Mouse (Mus musculus): ENCODE results near the gene Apoa2. TPM values are rescaled to one million over a fixed set of nuclear protein-coding genes. Genes with fewer than 3 reads are reported as not detected.
A peak's percentile ranks its signal among the peaks of the same experiment; 100 is the strongest.

Apoa2 gene
- total and polyA plus RNA-seq, 3 experiments: 4.5 to 48.6 (median 7.8) TPM

DNA sequence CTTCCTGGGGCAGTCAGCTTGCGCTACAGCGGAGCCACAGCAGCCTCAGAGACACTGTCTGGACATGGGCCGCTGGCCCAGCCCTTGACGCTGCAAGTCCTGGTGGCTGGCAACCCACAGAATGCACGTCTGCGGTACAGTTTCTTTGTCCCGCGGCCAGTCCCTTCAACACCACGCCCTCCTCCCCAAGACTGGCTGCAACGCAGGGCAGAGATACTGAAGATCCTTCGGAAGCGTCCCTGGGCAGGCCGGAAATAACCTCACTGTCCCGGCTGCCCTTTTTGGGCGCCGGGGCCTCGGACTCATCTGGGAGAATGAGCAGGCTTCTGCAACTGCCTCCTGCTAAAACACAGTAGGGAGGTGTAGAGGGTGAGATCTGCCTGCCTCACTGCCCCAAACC lies 34.1 kb downstream of the Apoa2 start:
- DNase-seq: peak; percentile 7

DNA sequence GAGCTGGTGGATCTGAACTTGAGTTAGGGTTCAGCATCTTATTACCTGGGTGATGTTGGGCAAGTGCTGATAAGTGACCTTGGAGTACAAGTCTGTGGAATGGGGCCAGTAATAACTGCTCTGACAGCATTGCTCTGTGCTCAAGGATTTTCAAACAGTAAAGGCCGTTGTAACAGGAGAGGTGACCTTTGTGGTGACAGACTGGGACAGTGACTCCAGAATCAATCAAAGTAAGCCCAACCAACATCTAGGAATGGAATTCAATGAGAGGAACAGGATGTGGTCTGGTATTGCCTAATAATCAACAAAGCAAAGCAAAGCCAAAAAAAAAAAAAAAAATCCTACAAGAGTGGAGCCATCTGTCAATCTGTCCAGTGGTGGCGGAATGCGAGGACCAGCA lies 35.5 kb downstream of the Apoa2 start:
- DNase-seq: peak; percentile 62

GRCm38 (mm10) chr1:171262594-171263130 lies 37.8 kb downstream of the Apoa2 start:
- DNase-seq: peak; percentile 75

GRCm38 (mm10) chr1:171263185-171263611 lies 38.3 kb downstream of the Apoa2 start:
- DNase-seq: peak; percentile 22

- DNase-seq: no peak
Measured at GRCm38 (mm10) chr1:171263666-171264461, 39.0 kb downstream of the Apoa2 start.

GRCm38 (mm10) chr1:171265971-171266744 lies 41.3 kb downstream of the Apoa2 start:
- no peak for DNase-seq

GRCm38 (mm10) chr1:171268341-171268740 lies 43.5 kb downstream of the Apoa2 start:
- DNase-seq: no peak

DNA sequence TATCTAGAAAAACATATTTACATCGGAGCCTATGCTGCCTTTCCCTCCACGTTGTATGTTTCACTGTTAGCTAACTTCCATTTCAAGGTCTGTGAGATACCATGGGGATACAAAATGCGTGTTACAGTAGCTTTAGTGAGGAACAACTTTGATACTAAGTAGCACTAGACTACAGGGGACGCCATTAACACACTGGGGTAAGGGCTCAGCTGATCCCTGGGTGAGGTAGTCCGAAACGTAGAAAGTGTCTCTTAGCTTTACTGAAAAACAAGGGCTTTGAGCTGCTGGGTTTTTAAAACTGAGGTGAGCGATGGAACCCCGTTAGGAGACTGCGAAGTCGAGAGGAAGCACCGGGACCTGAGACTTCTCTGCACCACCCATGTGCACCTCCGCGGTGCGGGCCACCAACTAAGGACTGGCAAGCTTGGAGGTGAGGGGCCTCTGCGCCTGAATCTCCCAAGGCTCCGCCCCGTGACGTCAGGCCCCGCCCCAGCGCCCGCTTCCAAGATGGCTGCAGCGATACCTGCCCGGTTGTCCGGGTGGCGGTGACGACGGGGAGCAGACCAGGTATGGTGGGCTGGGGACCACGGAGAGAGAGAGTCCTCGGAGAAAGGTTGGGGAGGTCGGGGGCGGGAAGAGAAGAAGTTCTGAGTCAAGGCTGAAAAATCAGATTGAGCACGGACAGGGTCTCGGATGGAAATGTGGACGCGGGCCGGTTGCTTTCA lies 45.2 kb downstream of the Apoa2 start, which contains the start of gene B4galt3:
Gene B4galt3, plus strand, starts transcription at position 481 of the 725 bp plus-strand sequence.
- DNase-seq: peak; percentile 97

DNA sequence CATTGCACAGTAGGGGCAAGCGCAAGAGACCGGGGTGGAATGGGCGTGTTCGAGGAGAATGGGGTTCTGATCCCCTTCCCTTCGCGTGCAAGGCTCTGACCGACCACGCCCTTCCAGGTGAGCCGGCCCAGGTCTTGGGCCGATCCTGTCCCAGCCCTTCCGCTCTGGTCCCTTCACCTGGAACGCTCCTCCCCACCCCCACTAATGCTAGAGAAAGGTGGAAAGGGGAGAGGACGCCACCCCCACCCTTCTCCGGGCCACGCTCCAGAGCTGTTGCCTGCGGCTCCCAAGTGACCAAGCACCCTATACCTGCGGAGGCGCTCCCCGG lies 45.7 kb downstream of the Apoa2 start:
- DNase-seq: no peak

DNA sequence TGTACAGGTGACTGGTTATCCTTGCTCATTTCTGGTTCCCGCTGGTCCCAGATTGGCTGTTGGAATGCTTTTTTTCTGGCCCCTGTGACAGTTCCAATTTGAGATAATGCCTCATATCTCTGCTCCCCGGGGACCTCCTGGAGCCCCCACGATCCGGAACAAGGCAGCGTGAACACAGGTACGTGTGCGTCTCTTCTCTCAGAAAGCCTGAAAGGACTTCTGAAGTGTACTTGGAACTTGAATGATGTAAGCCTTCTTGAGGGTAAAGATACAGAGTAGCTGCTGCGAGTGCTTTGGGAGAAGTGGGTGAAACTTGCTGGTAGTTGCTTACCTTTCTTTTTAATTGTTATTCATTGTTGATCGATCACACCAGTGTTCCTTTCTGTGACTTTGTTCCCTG lies 46.3 kb downstream of the Apoa2 start:
- no peak for DNase-seq

DNA sequence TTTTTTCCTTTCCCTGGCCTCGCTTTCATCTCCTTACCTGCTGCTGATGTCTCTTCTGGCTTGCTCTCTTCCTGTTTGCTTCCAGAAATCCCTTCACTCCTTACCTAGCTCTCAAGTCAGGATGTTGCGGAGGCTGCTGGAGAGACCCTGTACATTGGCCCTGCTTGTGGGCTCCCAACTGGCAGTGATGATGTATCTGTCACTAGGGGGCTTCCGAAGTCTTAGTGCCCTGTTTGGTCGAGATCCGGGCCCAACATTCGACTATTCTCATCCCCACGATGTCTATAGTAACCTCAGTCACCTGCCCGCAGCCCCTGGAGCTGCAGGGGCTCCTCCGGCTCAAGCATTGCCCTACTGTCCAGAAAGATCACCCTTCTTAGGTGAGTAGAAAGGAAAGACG lies 46.8 kb downstream of the Apoa2 start:
- no peak for DNase-seq

- DNase-seq: no peak
Measured at GRCm38 (mm10) chr1:171272086-171272485, 47.2 kb downstream of the Apoa2 start.

GRCm38 (mm10) chr1:171274171-171274570 lies 49.3 kb downstream of the Apoa2 start:
- DNase-seq: no peak

DNA sequence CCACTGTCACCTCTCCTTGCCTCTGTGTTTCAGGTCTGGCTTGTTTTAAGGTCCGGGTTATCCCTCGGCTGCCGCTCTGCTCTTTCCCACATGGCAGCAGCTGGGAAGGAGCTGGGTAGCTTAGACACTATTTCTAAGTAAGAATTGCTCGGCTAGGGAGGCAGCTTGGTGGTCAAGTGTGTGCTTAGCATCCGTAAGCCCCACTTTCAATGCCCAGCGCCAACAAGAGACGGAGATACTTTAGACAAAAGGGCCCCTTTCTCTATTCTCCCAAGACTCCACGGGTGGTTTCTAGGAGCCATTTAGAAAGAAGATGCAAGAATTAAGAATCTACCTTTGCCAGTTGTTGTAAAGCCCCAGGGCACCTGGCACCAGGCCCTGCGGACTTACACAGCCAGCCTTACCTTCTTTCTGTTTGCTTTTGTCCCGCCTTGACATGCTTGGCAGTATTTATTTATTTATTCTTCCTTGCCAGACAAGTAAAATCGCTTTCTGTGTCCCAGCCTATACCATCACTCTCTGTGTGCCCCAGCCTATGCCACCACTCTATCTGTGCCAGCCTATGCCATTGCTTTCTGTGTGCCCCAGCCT lies 50.4 kb downstream of the Apoa2 start:
- DNase-seq: no peak

Other genes with a start within 250 kb of the Apoa2 start
- 1 to 10 TPM; 7.6 to 8.3 TPM for gene Fcgr2b, start 248.5 kb upstream of the Apoa2 start, total RNA-seq (2021)
- 4.0 and 4.2 TPM in 2 replicates for gene Fcgr2b, start 248.5 kb upstream of the Apoa2 start, polyA plus RNA-seq (2012; rRNA removed)
- gene Fcgr4, start 206.1 kb upstream of the Apoa2 start, total RNA-seq (2021): 1 to 10 TPM; 5.1 to 6.9 TPM
- 1.6 and 2.0 TPM in 2 replicates for gene Fcgr4, start 206.1 kb upstream of the Apoa2 start, polyA plus RNA-seq (2012; rRNA removed)
- gene Fcgr3, start 160.1 kb upstream of the Apoa2 start, total RNA-seq (2021): 10 to 100 TPM; 16.4 to 17.7 TPM
- gene Fcgr3, start 160.1 kb upstream of the Apoa2 start, polyA plus RNA-seq (2012; rRNA removed): 5.4 and 5.5 TPM in 2 replicates
- 1 to 10 TPM; 2.7 to 3.1 TPM for gene Cfap126, start 111.1 kb upstream of the Apoa2 start, total RNA-seq (2021)
- gene Cfap126, start 111.1 kb upstream of the Apoa2 start, polyA plus RNA-seq (2012; rRNA removed): 2.2 and 3.1 TPM in 2 replicates
- 100 to 1,000 TPM; 415 to 526 TPM for gene Sdhc, start 74.5 kb upstream of the Apoa2 start, total RNA-seq (2021)
- 125 and 156 TPM in 2 replicates for gene Sdhc, start 74.5 kb upstream of the Apoa2 start, polyA plus RNA-seq (2012; rRNA removed)
- 1 to 10 TPM in 1 of 2 experiments, under 1 TPM in 1; 0.49 to 1.5 TPM for gene Mpz, start 74.3 kb upstream of the Apoa2 start, total RNA-seq (2021)
- 1.7 and 5.1 TPM in 2 replicates for gene Mpz, start 74.3 kb upstream of the Apoa2 start, polyA plus RNA-seq (2012; rRNA removed)
- gene Pcp4l1, start 28.8 kb upstream of the Apoa2 start, total RNA-seq (2021): 10 to 100 TPM; 42.6 to 54.7 TPM
- gene Pcp4l1, start 28.8 kb upstream of the Apoa2 start, polyA plus RNA-seq (2012; rRNA removed): 68.9 and 73.5 TPM in 2 replicates
- gene Nr1i3, start 11.1 kb upstream of the Apoa2 start, total RNA-seq (2021): under 1 TPM in 1 of 2 experiments, not detected in 1; 0.40 TPM
- not detected in 2 replicates for gene Nr1i3, start 11.1 kb upstream of the Apoa2 start, polyA plus RNA-seq (2012; rRNA removed)
- gene Tomm40l, start 2.5 kb upstream of the Apoa2 start, total RNA-seq (2021): 10 to 100 TPM; 34.4 to 63.1 TPM
- gene Tomm40l, start 2.5 kb upstream of the Apoa2 start, polyA plus RNA-seq (2012; rRNA removed): 37.2 and 45.3 TPM in 2 replicates
- gene Fcer1g, start 9.3 kb downstream of the Apoa2 start, total RNA-seq (2021): 10 to 100 TPM; 22.9 to 31.2 TPM
- 56.0 and 66.2 TPM in 2 replicates for gene Fcer1g, start 9.3 kb downstream of the Apoa2 start, polyA plus RNA-seq (2012; rRNA removed)
- 1 to 10 TPM; 1.1 to 1.3 TPM for gene Adamts4, start 25.4 kb downstream of the Apoa2 start, total RNA-seq (2021)
- gene Adamts4, start 25.4 kb downstream of the Apoa2 start, polyA plus RNA-seq (2012; rRNA removed): 1.7 and 2.8 TPM in 2 replicates
- gene Ndufs2, start 26.3 kb downstream of the Apoa2 start, total RNA-seq (2021): 100 to 1,000 TPM; 558 to 829 TPM
- 210 and 224 TPM in 2 replicates for gene Ndufs2, start 26.3 kb downstream of the Apoa2 start, polyA plus RNA-seq (2012; rRNA removed)
- 10 to 100 TPM; 30.3 to 33.4 TPM for gene B4galt3, start 45.3 kb downstream of the Apoa2 start, total RNA-seq (2021)
- gene B4galt3, start 45.3 kb downstream of the Apoa2 start, polyA plus RNA-seq (2012; rRNA removed): 53.0 and 56.7 TPM in 2 replicates
- 10 to 100 TPM; 28.6 to 32.2 TPM for gene Ppox, start 56.1 kb downstream of the Apoa2 start, total RNA-seq (2021)
- 44.2 and 55.0 TPM in 2 replicates for gene Ppox, start 56.1 kb downstream of the Apoa2 start, polyA plus RNA-seq (2012; rRNA removed)
- 10 to 100 TPM; 37.5 to 44.9 TPM for gene Usp21, start 62.9 kb downstream of the Apoa2 start, total RNA-seq (2021)
- 61.3 and 61.5 TPM in 2 replicates for gene Usp21, start 62.9 kb downstream of the Apoa2 start, polyA plus RNA-seq (2012; rRNA removed)
- 100 to 1,000 TPM; 121 to 170 TPM for gene Ufc1, start 70.0 kb downstream of the Apoa2 start, total RNA-seq (2021)
- 19.9 and 20.1 TPM in 2 replicates for gene Ufc1, start 70.0 kb downstream of the Apoa2 start, polyA plus RNA-seq (2012; rRNA removed)
- 10 to 100 TPM; 31.7 to 33.5 TPM for gene Dedd, start 104.1 kb downstream of the Apoa2 start, total RNA-seq (2021)
- 19.9 and 20.0 TPM in 2 replicates for gene Dedd, start 104.1 kb downstream of the Apoa2 start, polyA plus RNA-seq (2012; rRNA removed)
- 10 to 100 TPM; 82.6 to 92.9 TPM for gene Nit1, start 120.6 kb downstream of the Apoa2 start, total RNA-seq (2021)
- 70.1 and 74.7 TPM in 2 replicates for gene Nit1, start 120.6 kb downstream of the Apoa2 start, polyA plus RNA-seq (2012; rRNA removed)
- 100 to 1,000 TPM; 154 TPM for gene Pfdn2, start 120.6 kb downstream of the Apoa2 start, total RNA-seq (2021)
- 3.5 and 4.0 TPM in 2 replicates for gene Pfdn2, start 120.6 kb downstream of the Apoa2 start, polyA plus RNA-seq (2012; rRNA removed)
- gene Klhdc9, start 135.7 kb downstream of the Apoa2 start, total RNA-seq (2021): 1 to 10 TPM; 1.1 to 3.8 TPM
- gene Klhdc9, start 135.7 kb downstream of the Apoa2 start, polyA plus RNA-seq (2012; rRNA removed): 3.3 and 4.3 TPM in 2 replicates
- gene Nectin4, start 145.0 kb downstream of the Apoa2 start, total RNA-seq (2021): under 1 TPM; 0.09 to 0.14 TPM
- gene Nectin4, start 145.0 kb downstream of the Apoa2 start, polyA plus RNA-seq (2012; rRNA removed): 0.20 and 0.21 TPM in 2 replicates
- 1 to 10 TPM; 2.7 to 4.1 TPM for gene Arhgap30, start 163.9 kb downstream of the Apoa2 start, total RNA-seq (2021)
- gene Arhgap30, start 163.9 kb downstream of the Apoa2 start, polyA plus RNA-seq (2012; rRNA removed): 2.3 and 2.6 TPM in 2 replicates
- 10 to 100 TPM; 50.9 to 68.8 TPM for gene Usf1, start 186.3 kb downstream of the Apoa2 start, total RNA-seq (2021)
- 71.6 and 85.0 TPM in 2 replicates for gene Usf1, start 186.3 kb downstream of the Apoa2 start, polyA plus RNA-seq (2012; rRNA removed)
- 1 to 10 TPM; 3.0 to 5.0 TPM for gene Tstd1, start 193.8 kb downstream of the Apoa2 start, total RNA-seq (2021)
- 0.49 and 0.99 TPM in 2 replicates for gene Tstd1, start 193.8 kb downstream of the Apoa2 start, polyA plus RNA-seq (2012; rRNA removed)
- gene F11r, start 212.5 kb downstream of the Apoa2 start, total RNA-seq (2021): 10 to 100 TPM; 29.7 to 45.8 TPM
- 23.5 and 25.1 TPM in 2 replicates for gene F11r, start 212.5 kb downstream of the Apoa2 start, polyA plus RNA-seq (2012; rRNA removed)

Data from adrenal gland, adult 2 months (tissue).